Mouse (Mus musculus) ovary, adult 2 months (tissue): ENCODE data around the gene Smarcc2. TPM values are rescaled to one million over a fixed set of nuclear protein-coding genes. Genes with fewer than 3 reads are reported as not detected.

Experiments used
- polyA plus RNA-seq: library from polyadenylated mRNA; depleted of rRNA; stranded (reverse); fragments of >200 nt; gene quantifications from 2 replicates; pipeline ENCODE4 v1.2.3, GENCODE M21; 2012; rRNA removed

Gene Smarcc2
- polyA plus RNA-seq: 130 and 148 TPM in 2 replicates

DNA sequence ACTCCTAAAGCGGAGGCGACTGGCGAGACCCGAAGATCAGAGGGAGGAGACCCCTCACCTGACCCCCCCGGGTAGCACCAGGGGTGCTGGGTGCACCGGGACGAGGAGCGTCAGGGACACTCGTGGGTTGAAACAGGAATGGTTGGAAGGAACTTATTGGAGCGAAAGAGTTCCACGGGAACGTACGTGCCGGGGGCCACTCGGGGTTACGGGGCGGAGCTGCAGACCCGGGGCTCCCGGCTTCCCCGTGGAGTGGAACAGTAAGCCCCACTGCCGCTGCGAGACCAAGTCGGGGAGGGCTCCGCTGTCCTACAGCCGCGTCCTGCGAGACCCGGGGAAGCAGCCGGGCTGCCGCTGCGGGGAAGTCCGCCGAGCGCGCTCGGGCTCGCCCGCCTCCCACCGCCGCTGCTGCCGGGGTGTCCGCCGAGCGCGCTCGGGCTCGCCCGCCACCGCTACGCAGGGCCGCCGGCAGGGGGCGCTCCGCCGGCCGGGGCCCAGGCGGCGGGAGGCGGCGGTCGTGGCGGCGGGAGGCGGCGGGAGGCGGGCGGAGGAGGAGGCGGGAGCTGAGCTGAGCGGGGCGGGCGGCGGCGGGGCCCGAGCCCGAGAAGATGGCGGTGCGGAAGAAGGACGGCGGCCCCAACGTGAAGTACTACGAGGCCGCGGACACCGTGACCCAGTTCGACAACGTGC, at the start of gene Smarcc2:
Gene Smarcc2 (plus strand): TSS at position 530 of the 690 bp plus-strand sequence.

DNA sequence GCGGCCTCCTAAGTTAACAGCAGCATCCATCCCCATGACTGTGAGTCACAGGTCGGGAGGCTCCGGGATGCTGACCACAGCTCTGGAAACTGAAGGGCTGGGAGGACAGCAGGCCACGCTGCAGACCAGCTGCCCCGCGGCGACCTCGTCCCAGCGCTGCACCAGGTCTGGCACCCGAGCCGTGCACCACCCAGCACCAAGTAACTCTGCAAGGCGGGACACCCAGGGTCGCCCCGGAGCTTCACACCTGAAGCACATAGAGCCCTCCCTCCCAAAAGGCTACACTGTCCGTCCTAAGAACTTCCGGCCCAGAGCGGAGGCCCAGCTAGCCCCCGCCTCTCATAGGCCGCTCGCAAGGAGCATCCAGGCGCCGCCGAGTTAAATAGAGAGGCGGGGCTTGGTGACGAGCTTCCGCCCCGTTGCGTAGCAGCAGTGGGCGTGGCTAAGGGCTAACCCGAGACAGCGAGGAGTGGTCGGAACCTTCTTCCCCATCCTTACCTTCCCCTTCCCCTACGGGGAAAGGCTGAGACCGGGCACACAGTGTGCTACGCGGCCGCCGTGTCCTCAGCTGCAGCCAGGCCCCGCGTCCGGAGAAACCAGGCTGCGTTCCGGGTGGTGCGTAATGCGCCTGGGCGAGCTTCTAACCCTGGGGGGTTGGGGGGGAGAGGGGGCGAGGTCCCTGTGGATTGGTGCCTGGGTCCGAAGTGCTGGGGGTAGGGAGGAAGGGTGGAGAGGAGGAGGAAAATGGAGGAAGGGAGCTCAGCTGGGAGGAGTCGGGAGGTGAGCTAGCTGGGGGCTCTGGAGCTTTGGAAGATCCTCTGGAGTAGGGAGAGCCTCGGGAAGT, 47.6 kb upstream of the Smarcc2 start, which contains the start of the genes Nabp2 and Rnf41:
Gene Nabp2 (minus strand): TSS at position 282 of the 844 bp plus-strand sequence.
Gene Rnf41 (plus strand): TSS at position 447 of the 844 bp plus-strand sequence.

DNA sequence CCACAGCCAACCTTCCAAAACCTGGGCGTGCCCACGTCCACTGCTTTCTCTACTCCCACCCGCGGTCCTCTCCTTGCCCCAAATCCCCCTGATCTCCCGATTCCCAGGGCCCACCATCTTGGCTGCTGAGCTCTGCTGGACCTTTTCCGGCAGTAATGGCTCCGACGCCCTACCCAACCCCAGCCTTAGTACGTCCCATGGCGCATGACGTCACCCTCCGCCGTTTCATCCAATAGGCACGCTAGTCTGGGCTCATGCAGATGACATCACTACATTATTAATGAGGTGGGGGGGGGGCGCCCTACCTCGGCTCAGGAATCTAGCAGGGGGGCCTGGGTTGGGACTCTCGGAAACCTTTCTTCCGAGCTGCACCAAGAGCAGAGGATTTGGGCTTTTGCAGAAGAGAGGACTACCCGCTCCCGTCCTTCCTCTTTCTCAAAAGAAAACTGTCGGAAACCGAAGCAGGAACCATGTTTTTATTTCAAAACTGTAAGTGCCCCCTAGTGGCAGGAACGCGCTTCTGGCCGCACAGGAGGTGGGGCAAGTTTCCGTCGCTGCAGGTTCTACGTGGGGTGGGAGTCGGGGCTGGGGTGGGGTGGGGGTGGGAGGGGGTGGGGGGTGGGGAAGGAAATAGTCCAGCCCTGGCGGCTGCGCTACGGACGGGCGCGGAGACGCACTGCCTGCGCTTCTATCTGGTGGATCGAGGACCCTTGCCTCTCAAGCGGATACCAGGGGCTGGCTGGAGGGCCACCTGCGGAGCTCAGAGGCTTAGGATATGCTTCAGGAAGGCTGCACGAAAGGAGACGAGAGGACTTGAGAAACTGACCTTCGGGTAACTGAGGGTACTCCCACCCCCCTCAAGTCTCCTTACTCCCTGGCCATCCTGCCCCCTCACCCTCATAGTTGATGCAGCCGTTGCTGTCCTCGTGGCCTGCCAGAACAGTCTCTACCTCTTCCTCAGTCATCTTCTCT, 34.9 kb downstream of the Smarcc2 start, which contains the start of gene Myl6:
Gene Myl6 (minus strand): TSS at position 451 of the 972 bp plus-strand sequence.

DNA sequence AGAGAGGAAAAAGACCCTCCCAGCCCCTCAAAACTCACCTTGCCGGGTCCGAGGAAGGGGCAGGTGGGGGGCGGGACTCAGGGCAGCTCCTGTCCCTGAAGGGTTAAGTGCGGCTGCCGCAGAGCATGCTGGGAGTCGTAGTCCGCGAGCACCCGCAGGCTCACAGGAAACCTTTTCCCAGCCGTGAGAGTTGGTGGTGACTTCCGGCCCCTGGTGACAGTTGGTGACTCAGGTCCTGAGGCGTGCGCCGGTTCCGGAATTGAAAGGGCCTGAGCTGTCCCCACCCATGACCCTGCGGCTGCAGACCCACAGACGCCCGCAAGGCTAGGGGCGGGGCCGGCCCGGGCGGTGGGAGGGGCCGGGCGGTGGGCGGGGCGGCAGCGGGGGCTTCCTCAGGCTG, 39.5 kb downstream of the Smarcc2 start, which contains the start of gene Myl6b:
Gene Myl6b (minus strand): TSS at position 96 of the 400 bp plus-strand sequence.

DNA sequence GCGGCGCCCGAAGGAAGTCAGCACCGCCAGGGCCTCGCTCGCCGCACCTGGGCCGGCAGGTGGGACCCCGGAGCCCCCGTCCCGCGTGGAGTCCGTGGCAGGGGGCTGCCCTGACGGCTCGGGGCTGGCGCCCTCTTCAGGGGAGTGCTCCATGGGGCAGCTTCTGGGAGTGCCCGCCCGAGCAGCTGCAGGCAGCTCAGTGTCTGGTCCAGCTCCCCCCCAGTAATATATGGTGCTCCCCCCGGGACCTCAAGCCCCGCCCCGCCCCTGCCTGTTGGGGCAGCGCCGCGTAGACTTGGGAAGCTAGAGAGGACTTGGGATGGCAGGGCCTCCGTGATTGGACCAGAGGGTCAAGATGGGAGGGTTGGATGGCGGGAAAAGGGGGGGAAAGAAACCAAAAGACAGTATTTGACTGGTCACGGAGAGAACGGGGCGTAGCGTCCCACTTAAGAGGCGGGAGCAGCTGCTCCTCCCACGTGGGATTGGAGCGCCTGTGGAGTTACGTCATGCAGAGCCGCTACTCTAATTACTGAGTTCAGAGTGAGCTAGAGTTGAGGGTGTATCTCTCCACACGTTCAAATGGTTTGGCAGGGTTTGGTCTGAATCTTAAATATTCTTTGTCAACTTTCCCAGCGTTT, 66.7 kb downstream of the Smarcc2 start, which contains the start of gene Esyt1:
Gene Esyt1 (minus strand): TSS at position 201 of the 638 bp plus-strand sequence.

Other genes starting within 250 kb of the Smarcc2 start
- gene Spryd4, start 247.4 kb upstream of the Smarcc2 start, polyA plus RNA-seq: 10.6 and 15.3 TPM in 2 replicates
- 0.12 TPM in 1 of 2 replicates, not detected in the other for gene Mip, start 233.4 kb upstream of the Smarcc2 start, polyA plus RNA-seq
- 6.4 and 6.9 TPM in 2 replicates for gene Timeless, start 227.2 kb upstream of the Smarcc2 start, polyA plus RNA-seq
- 0.11 and 0.21 TPM in 2 replicates for gene Apon, start 205.2 kb upstream of the Smarcc2 start, polyA plus RNA-seq
- 2.3 and 6.0 TPM in 2 replicates for gene Apof, start 190.6 kb upstream of the Smarcc2 start, polyA plus RNA-seq
- 28.9 and 36.7 TPM in 2 replicates for gene Stat2, start 188.7 kb upstream of the Smarcc2 start, polyA plus RNA-seq
- gene Il23a, start 160.5 kb upstream of the Smarcc2 start, polyA plus RNA-seq: 0.29 and 0.61 TPM in 2 replicates
- 24.5 and 31.2 TPM in 2 replicates for gene Pan2, start 155.9 kb upstream of the Smarcc2 start, polyA plus RNA-seq
- 72.8 and 101 TPM in 2 replicates for gene Cnpy2, start 136.8 kb upstream of the Smarcc2 start, polyA plus RNA-seq
- gene Cs, start 121.5 kb upstream of the Smarcc2 start, polyA plus RNA-seq: 177 and 181 TPM in 2 replicates
- 138 and 189 TPM in 2 replicates for gene Coq10a, start 90.3 kb upstream of the Smarcc2 start, polyA plus RNA-seq
- 54.4 and 59.6 TPM in 2 replicates for gene Ankrd52, start 82.1 kb upstream of the Smarcc2 start, polyA plus RNA-seq
- gene Slc39a5, start 58.0 kb upstream of the Smarcc2 start, polyA plus RNA-seq: 0.21 and 0.40 TPM in 2 replicates
- gene Nabp2, start 47.8 kb upstream of the Smarcc2 start, polyA plus RNA-seq: 19.7 and 26.6 TPM in 2 replicates
- 50.0 and 57.7 TPM in 2 replicates for gene Rnf41, start 47.6 kb upstream of the Smarcc2 start, polyA plus RNA-seq
- gene Myl6, start 34.9 kb downstream of the Smarcc2 start, polyA plus RNA-seq: 1,000 and 1,018 TPM in 2 replicates
- 4.9 and 5.2 TPM in 2 replicates for gene Myl6b, start 39.4 kb downstream of the Smarcc2 start, polyA plus RNA-seq
- gene Esyt1, start 66.6 kb downstream of the Smarcc2 start, polyA plus RNA-seq: 72.6 and 73.1 TPM in 2 replicates
- gene Zc3h10, start 88.5 kb downstream of the Smarcc2 start, polyA plus RNA-seq: 18.0 and 21.1 TPM in 2 replicates
- gene Rpl41, start 90.1 kb downstream of the Smarcc2 start, polyA plus RNA-seq: 2,417 and 2,489 TPM in 2 replicates
- gene Pa2g4, start 106.7 kb downstream of the Smarcc2 start, polyA plus RNA-seq: 14.1 and 17.1 TPM in 2 replicates
- gene Erbb3, start 130.4 kb downstream of the Smarcc2 start, polyA plus RNA-seq: 6.8 and 6.9 TPM in 2 replicates
- 1,277 and 1,434 TPM in 2 replicates for gene Rps26, start 167.5 kb downstream of the Smarcc2 start, polyA plus RNA-seq
- gene Ikzf4, start 186.7 kb downstream of the Smarcc2 start, polyA plus RNA-seq: 2.2 and 3.8 TPM in 2 replicates
- 6.7 and 11.9 TPM in 2 replicates for gene Suox, start 214.8 kb downstream of the Smarcc2 start, polyA plus RNA-seq
- gene Rab5b, start 237.0 kb downstream of the Smarcc2 start, polyA plus RNA-seq: 68.7 and 73.1 TPM in 2 replicates
- gene Pmel, start 244.9 kb downstream of the Smarcc2 start, polyA plus RNA-seq: 1.5 and 1.9 TPM in 2 replicates
- gene Cdk2, start 245.8 kb downstream of the Smarcc2 start, polyA plus RNA-seq: 17.5 and 21.4 TPM in 2 replicates